Mouse (Mus musculus): ENCODE results near the gene Tmem147. TPM values are rescaled to one million over a fixed set of nuclear protein-coding genes. Genes with fewer than 3 reads are reported as not detected.

Tmem147 gene
- polyA plus RNA-seq, 1 experiment from 2014 or later = 158 TPM

GRCm38 (mm10) chr7:30688325-30688724 is 41.0 kb downstream of the Tmem147 start:
- ATAC-seq = no peak
- Histone ChIP-seq H3K36me3 (ENCODE audit: control insufficient read depth, insufficient read depth) (no peaks in the 10 kb centered on the region), H3K4me1 (replicated peaks; ENCODE audit: control insufficient read depth, insufficient read depth, low read length) (0 out of 2 replicates have a peak, but pooled peaks cover 2% of the 10 kb centered on the region), H3K27ac (ENCODE audit: low read depth, low read length) (no peak overlapping the region), H3K27me3 (replicated peaks; ENCODE audit: control insufficient read depth, insufficient read depth, low read length) (no peaks in the 10 kb centered on the region), H3K4me2 (replicated peaks; ENCODE audit: low read depth) (no peak overlapping the region), H3K4me3 (ENCODE audit: low read depth, low read length) (no peak overlapping the region), H3K9me3 (ENCODE audit: control insufficient read depth) (no peaks in the 10 kb centered on the region), H3K9ac (ENCODE audit: low read depth, low read length) (no peak overlapping the region)
- 72% methylated on average over 6 of the region's 6 CpGs for WGBS
- no peak for TF ChIP-seq CTCF (IDR thresholded peaks at IDR 0.05; ENCODE audit: low read depth)

- Histone ChIP-seq H3K9ac (ENCODE audit: low read depth, low read length) (no peak overlapping the region), H3K4me3 (ENCODE audit: low read depth, low read length) (no peak overlapping the region), H3K9me3 (ENCODE audit: control insufficient read depth) (no peaks in the 10 kb centered on the region), H3K4me1 (replicated peaks; ENCODE audit: control insufficient read depth, insufficient read depth, low read length) (0 out of 2 replicates have a peak, but pooled peaks cover 2% of the 10 kb centered on the region), H3K27ac (ENCODE audit: low read depth, low read length) (no peak overlapping the region), H3K36me3 (ENCODE audit: control insufficient read depth, insufficient read depth) (no peaks in the 10 kb centered on the region), H3K4me2 (replicated peaks; ENCODE audit: low read depth) (no peak overlapping the region), H3K27me3 (replicated peaks; ENCODE audit: control insufficient read depth, insufficient read depth, low read length) (no peaks in the 10 kb centered on the region)
- 83% methylated on average over 2 of the region's 2 CpGs for WGBS
- no peak for TF ChIP-seq CTCF (IDR thresholded peaks at IDR 0.05; ENCODE audit: low read depth)
- ATAC-seq = no peak
These were observed 45.9 kb downstream of the Tmem147 start for GRCm38 (mm10) chr7:30683425-30683824.

- Histone ChIP-seq H3K9me3 (ENCODE audit: control insufficient read depth) (no peaks in the 10 kb centered on the region), H3K27me3 (replicated peaks; ENCODE audit: control insufficient read depth, insufficient read depth, low read length) (no peaks in the 10 kb centered on the region), H3K9ac (ENCODE audit: low read depth, low read length) (no peak overlapping the region), H3K36me3 (ENCODE audit: control insufficient read depth, insufficient read depth) (no peaks in the 10 kb centered on the region), H3K4me1 (replicated peaks; ENCODE audit: control insufficient read depth, insufficient read depth, low read length) (no peaks in the 10 kb centered on the region), H3K4me2 (replicated peaks; ENCODE audit: low read depth) (no peak overlapping the region), H3K4me3 (ENCODE audit: low read depth, low read length) (no peak overlapping the region), H3K27ac (ENCODE audit: low read depth, low read length) (no peak overlapping the region)
- no peak for ATAC-seq
- WGBS = 64% methylated on average over 5 of the region's 5 CpGs
- TF ChIP-seq CTCF (IDR thresholded peaks at IDR 0.05; ENCODE audit: low read depth) = no peak
These were observed 47.4 kb downstream of the Tmem147 start for GRCm38 (mm10) chr7:30681897-30682296.

GRCm38 (mm10) chr7:30678263-30678975 is 50.9 kb downstream of the Tmem147 start:
- Histone ChIP-seq H3K27me3 (replicated peaks; ENCODE audit: control insufficient read depth, insufficient read depth, low read length) (no peaks in the 10 kb centered on the region), H3K4me1 (replicated peaks; ENCODE audit: control insufficient read depth, insufficient read depth, low read length) (no peaks in the 10 kb centered on the region), H3K4me3 (ENCODE audit: low read depth, low read length) (no peak overlapping the region), H3K4me2 (replicated peaks; ENCODE audit: low read depth) (no peak overlapping the region), H3K9ac (ENCODE audit: low read depth, low read length) (no peak overlapping the region), H3K36me3 (ENCODE audit: control insufficient read depth, insufficient read depth) (no peaks in the 10 kb centered on the region), H3K27ac (ENCODE audit: low read depth, low read length) (no peak overlapping the region), H3K9me3 (ENCODE audit: control insufficient read depth) (no peaks in the 10 kb centered on the region)
- TF ChIP-seq CTCF (IDR thresholded peaks at IDR 0.05; ENCODE audit: low read depth) = peak; percentile 45
- no peak for ATAC-seq
- 65% methylated on average over 5 of the region's 5 CpGs for WGBS

Other genes with a start within 250 kb of the Tmem147 start
- 3.9 and 5.4 TPM in 2 replicates for gene Prodh2, start 235.9 kb downstream of the Tmem147 start, polyA plus RNA-seq (2015; fragmentation: Nextera tagmentation; extraction: Ambion mirVana)
- gene Arhgap33, start 194.5 kb downstream of the Tmem147 start, polyA plus RNA-seq (2015; fragmentation: Nextera tagmentation; extraction: Ambion mirVana) = 2.6 and 2.8 TPM in 2 replicates
- 50.6 and 55.7 TPM in 2 replicates for gene Hspb6, start 177.4 kb downstream of the Tmem147 start, polyA plus RNA-seq (2015; fragmentation: Nextera tagmentation; extraction: Ambion mirVana)
- gene Proser3, start 177.2 kb downstream of the Tmem147 start, polyA plus RNA-seq (2015; fragmentation: Nextera tagmentation; extraction: Ambion mirVana) = 1.9 and 2.0 TPM in 2 replicates
- gene Lin37, start 169.7 kb downstream of the Tmem147 start, polyA plus RNA-seq (2015; fragmentation: Nextera tagmentation; extraction: Ambion mirVana) = 31.4 and 33.9 TPM in 2 replicates
- gene U2af1l4, start 166.2 kb downstream of the Tmem147 start, polyA plus RNA-seq (2015; fragmentation: Nextera tagmentation; extraction: Ambion mirVana) = 65.9 and 68.6 TPM in 2 replicates
- gene Gm49396, start 166.2 kb downstream of the Tmem147 start, polyA plus RNA-seq (2015; fragmentation: Nextera tagmentation; extraction: Ambion mirVana) = 0.83 and 1.2 TPM in 2 replicates
- gene Psenen, start 165.9 kb downstream of the Tmem147 start, polyA plus RNA-seq (2015; fragmentation: Nextera tagmentation; extraction: Ambion mirVana) = 247 and 259 TPM in 2 replicates
- gene Igflr1, start 164.1 kb downstream of the Tmem147 start, polyA plus RNA-seq (2015; fragmentation: Nextera tagmentation; extraction: Ambion mirVana) = 0.73 and 1.2 TPM in 2 replicates
- gene Kmt2b, start 140.8 kb downstream of the Tmem147 start, polyA plus RNA-seq (2015; fragmentation: Nextera tagmentation; extraction: Ambion mirVana) = 5.6 and 5.8 TPM in 2 replicates
- 1.2 TPM in 2 replicates for gene Zbtb32, start 130.6 kb downstream of the Tmem147 start, polyA plus RNA-seq (2015; fragmentation: Nextera tagmentation; extraction: Ambion mirVana)
- 1.0 and 1.6 TPM in 2 replicates for gene Upk1a, start 116.7 kb downstream of the Tmem147 start, polyA plus RNA-seq (2015; fragmentation: Nextera tagmentation; extraction: Ambion mirVana)
- 1,664 and 1,738 TPM in 2 replicates for gene Cox6b1, start 103.4 kb downstream of the Tmem147 start, polyA plus RNA-seq (2015; fragmentation: Nextera tagmentation; extraction: Ambion mirVana)
- not detected in 2 replicates for gene Etv2, start 93.7 kb downstream of the Tmem147 start, polyA plus RNA-seq (2015; fragmentation: Nextera tagmentation; extraction: Ambion mirVana)
- 87.8 and 88.9 TPM in 2 replicates for gene Rbm42, start 79.2 kb downstream of the Tmem147 start, polyA plus RNA-seq (2015; fragmentation: Nextera tagmentation; extraction: Ambion mirVana)
- gene Haus5, start 64.5 kb downstream of the Tmem147 start, polyA plus RNA-seq (2015; fragmentation: Nextera tagmentation; extraction: Ambion mirVana) = 38.3 and 38.7 TPM in 2 replicates
- not detected in 2 replicates for gene Pmis2, start 57.9 kb downstream of the Tmem147 start, polyA plus RNA-seq (2015; fragmentation: Nextera tagmentation; extraction: Ambion mirVana)
- 4.6 and 6.0 TPM in 2 replicates for gene 2200002J24Rik, start 30.6 kb downstream of the Tmem147 start, polyA plus RNA-seq (2015; fragmentation: Nextera tagmentation; extraction: Ambion mirVana)
- 0.35 and 0.80 TPM in 2 replicates for gene Atp4a, start 17.3 kb downstream of the Tmem147 start, polyA plus RNA-seq (2015; fragmentation: Nextera tagmentation; extraction: Ambion mirVana)
- not detected in 2 replicates for gene Gapdhs, start 14.1 kb upstream of the Tmem147 start, polyA plus RNA-seq (2015; fragmentation: Nextera tagmentation; extraction: Ambion mirVana)
- gene Sbsn, start 21.9 kb upstream of the Tmem147 start, polyA plus RNA-seq (2015; fragmentation: Nextera tagmentation; extraction: Ambion mirVana) = 2.7 and 2.9 TPM in 2 replicates
- gene Dmkn, start 34.2 kb upstream of the Tmem147 start, polyA plus RNA-seq (2015; fragmentation: Nextera tagmentation; extraction: Ambion mirVana) = 27.8 and 28.2 TPM in 2 replicates
- 4.1 and 4.8 TPM in 2 replicates for gene Krtdap, start 58.4 kb upstream of the Tmem147 start, polyA plus RNA-seq (2015; fragmentation: Nextera tagmentation; extraction: Ambion mirVana)
- 12.5 and 12.6 TPM in 2 replicates for gene Ffar2, start 94.2 kb upstream of the Tmem147 start, polyA plus RNA-seq (2015; fragmentation: Nextera tagmentation; extraction: Ambion mirVana)
- gene Ffar3, start 126.6 kb upstream of the Tmem147 start, polyA plus RNA-seq (2015; fragmentation: Nextera tagmentation; extraction: Ambion mirVana) = 0.21 and 0.47 TPM in 2 replicates
- 0.13 and 0.21 TPM in 2 replicates for gene Ffar1, start 132.0 kb upstream of the Tmem147 start, polyA plus RNA-seq (2015; fragmentation: Nextera tagmentation; extraction: Ambion mirVana)
- 0.27 and 0.51 TPM in 2 replicates for gene Cd22, start 150.8 kb upstream of the Tmem147 start, polyA plus RNA-seq (2015; fragmentation: Nextera tagmentation; extraction: Ambion mirVana)
- gene Mag, start 185.3 kb upstream of the Tmem147 start, polyA plus RNA-seq (2015; fragmentation: Nextera tagmentation; extraction: Ambion mirVana) = 0.18 and 0.31 TPM in 2 replicates
- gene Hamp2, start 195.1 kb upstream of the Tmem147 start, polyA plus RNA-seq (2015; fragmentation: Nextera tagmentation; extraction: Ambion mirVana) = not detected in 2 replicates
- gene Hamp, start 214.5 kb upstream of the Tmem147 start, polyA plus RNA-seq (2015; fragmentation: Nextera tagmentation; extraction: Ambion mirVana) = 0.43 TPM in 1 of 2 replicates, not detected in the other
- 13.3 and 15.0 TPM in 2 replicates for gene Usf2, start 227.3 kb upstream of the Tmem147 start, polyA plus RNA-seq (2015; fragmentation: Nextera tagmentation; extraction: Ambion mirVana)
- 110 and 118 TPM in 2 replicates for gene Lsr, start 243.9 kb upstream of the Tmem147 start, polyA plus RNA-seq (2015; fragmentation: Nextera tagmentation; extraction: Ambion mirVana)
- gene Fam187b, start 244.2 kb upstream of the Tmem147 start, polyA plus RNA-seq (2015; fragmentation: Nextera tagmentation; extraction: Ambion mirVana) = 10.4 and 12.0 TPM in 2 replicates